Mouse (Mus musculus): ENCODE results near the gene Fam111a.

GRCm38 (mm10) chr19:12558219-12558618, 12.7 kb downstream of the Fam111a start:
- TF ChIP-seq CTCF (IDR thresholded peaks at IDR 0.05; ENCODE audit: insufficient read depth, low read depth, low read length) (no peak), POLR2A (IDR thresholded peaks at IDR 0.05; ENCODE audit: insufficient read depth, low read depth, low read length) (no peak)

All from olfactory bulb, adult 2 months (tissue).